Mouse (Mus musculus): ENCODE results near the gene Gucd1.
A peak's percentile ranks its signal among the peaks of the same experiment; 100 is the strongest.
"Not testable (repeated sequence)": the region's sequence is repeated elsewhere in the genome, so short reads cannot be mapped to it uniquely, and the experiment has no call there.

Gene Gucd1

GRCm38 (mm10) chr10:75535423-75535822 lies 17.7 kb upstream of the Gucd1 start:
- no peak for DNase-seq (ENCODE audit: low spot score)

- DNase-seq (ENCODE audit: low spot score), result no peak
Measured at GRCm38 (mm10) chr10:75534934-75535333, 17.2 kb upstream of the Gucd1 start.

- no peak for DNase-seq (ENCODE audit: low spot score)
Measured at GRCm38 (mm10) chr10:75534216-75534615, 16.4 kb upstream of the Gucd1 start.

GRCm38 (mm10) chr10:75531532-75532090 lies 13.8 kb upstream of the Gucd1 start:
- no peak for DNase-seq (ENCODE audit: low spot score)

- DNase-seq (ENCODE audit: low spot score), result no peak
Measured at GRCm38 (mm10) chr10:75530322-75530721, 12.6 kb upstream of the Gucd1 start.

- not testable (repeated sequence) for DNase-seq (ENCODE audit: low spot score)
Measured at GRCm38 (mm10) chr10:75525450-75525849, 7.7 kb upstream of the Gucd1 start.

- no peak for DNase-seq (ENCODE audit: low spot score)
Measured at GRCm38 (mm10) chr10:75521643-75522042, 3.9 kb upstream of the Gucd1 start.

GRCm38 (mm10) chr10:75520581-75520980 lies 2.8 kb upstream of the Gucd1 start:
- no peak for DNase-seq (ENCODE audit: low spot score)

- peak; percentile 97 for DNase-seq (ENCODE audit: low spot score)
Measured at GRCm38 (mm10) chr10:75517073-75517757, 557 bp downstream of the Gucd1 start, which contains the start of gene Snrpd3. TSS of gene Snrpd3 (plus strand) at chr10:75517551.

GRCm38 (mm10) chr10:75516724-75517072 lies 1.1 kb downstream of the Gucd1 start:
- peak; percentile 52 for DNase-seq (ENCODE audit: low spot score)

- no peak for DNase-seq (ENCODE audit: low spot score)
Measured at GRCm38 (mm10) chr10:75516038-75516723, 1.6 kb downstream of the Gucd1 start.

GRCm38 (mm10) chr10:75515216-75516037 lies 2.3 kb downstream of the Gucd1 start:
- DNase-seq (ENCODE audit: low spot score), result peak; percentile 60

- DNase-seq (ENCODE audit: low spot score), result no peak
Measured at GRCm38 (mm10) chr10:75514361-75514760, 3.4 kb downstream of the Gucd1 start.

- no peak for DNase-seq (ENCODE audit: low spot score)
Measured at GRCm38 (mm10) chr10:75513306-75514067, 4.3 kb downstream of the Gucd1 start.

- no peak for DNase-seq (ENCODE audit: low spot score)
Measured at GRCm38 (mm10) chr10:75512796-75513195, 5.0 kb downstream of the Gucd1 start.

- no peak for DNase-seq (ENCODE audit: low spot score)
Measured at GRCm38 (mm10) chr10:75511897-75512296, 5.9 kb downstream of the Gucd1 start.

- no peak for DNase-seq (ENCODE audit: low spot score)
Measured at GRCm38 (mm10) chr10:75511060-75511459, 6.7 kb downstream of the Gucd1 start.

GRCm38 (mm10) chr10:75510446-75510845 lies 7.3 kb downstream of the Gucd1 start:
- no peak for DNase-seq (ENCODE audit: low spot score)

- not testable (repeated sequence) for DNase-seq (ENCODE audit: low spot score)
Measured at GRCm38 (mm10) chr10:75505928-75506327, 11.8 kb downstream of the Gucd1 start.

- DNase-seq (ENCODE audit: low spot score), result no peak
Measured at GRCm38 (mm10) chr10:75505130-75505495, 12.7 kb downstream of the Gucd1 start.

GRCm38 (mm10) chr10:75504234-75505129 lies 13.3 kb downstream of the Gucd1 start:
- no peak for DNase-seq (ENCODE audit: low spot score)

Data from embryo, embryonic 10.5 days (tissue).